12 mouse cellular contexts compared by ENCODE assay signal in genomic region chr4:148984701-148985540, GRCm38 (mm10).
DNase-seq lines count a peak whose midpoint lies in the region; ATAC-seq and TF ChIP-seq lines count a peak whose summit lies in the region.
"Had no signal": no experiment of that assay in that cellular context is flagged by ENCODE, and none has a peak within 500 bp of the region (broad histone marks: within the 10 kb centered on the region; RNA-seq: fewer than 3 reads in every experiment).

No protein-coding gene starts in this region.

- WGBS in kidney, postnatal 0 days = 59% methylated on average over 19 of the region's 19 CpGs
- 28% methylated on average over 19 of the region's 19 CpGs for WGBS in embryonic facial prominence, embryonic 15.5 days
- whole genome bisulfite sequencing in limb, embryonic 12.5 days = 17% methylated on average over 19 of the region's 19 CpGs
- WGBS in neural tube, embryonic 14.5 days = 58% methylated on average over 19 of the region's 19 CpGs

- H3K4me3 ChIP-seq in kidney, postnatal 0 days (replicated peaks; ENCODE audit: low read depth, low read length) = no peak overlapping the region
- no peak overlapping the region for H3K4me3 ChIP-seq in embryonic facial prominence, embryonic 15.5 days (replicated peaks)
- no peak overlapping the region for H3K4me3 ChIP-seq in limb, embryonic 12.5 days (replicated peaks)
- no peak overlapping the region for H3K4me3 ChIP-seq in neural tube, embryonic 14.5 days (ENCODE audit: low read depth, low read length)
- H3K4me3 ChIP-seq: liver, embryonic 13.5 days had no signal

- no peak for DNase-seq in kidney, postnatal 0 days (ENCODE audit: low spot score)
- no peak for DNase-seq in kidney, adult 9 months
- DNase-seq in adrenal gland, postnatal 25 days = no peak
- no peak for DNase-seq in adrenal gland, adult 2 months
- DNase-seq: cerebellum, adult 9-10 months; gastrocnemius, postnatal 36 days; liver, embryonic 13.5 days had no signal

- no peaks in the 10 kb centered on the region for H3K9me3 ChIP-seq in kidney, postnatal 0 days (replicated peaks; ENCODE audit: low read length)
- no peaks in the 10 kb centered on the region for H3K9me3 ChIP-seq in embryonic facial prominence, embryonic 15.5 days (replicated peaks)
- H3K9me3 ChIP-seq in limb, embryonic 12.5 days = no peaks in the 10 kb centered on the region
- H3K9me3 ChIP-seq in neural tube, embryonic 14.5 days (ENCODE audit: control insufficient read depth, low read length) = no peaks in the 10 kb centered on the region
- H3K9me3 ChIP-seq: liver, embryonic 13.5 days had no signal

- no peak overlapping the region for H3K9ac ChIP-seq in kidney, postnatal 0 days (ENCODE audit: low read depth, low read length)
- H3K9ac ChIP-seq in embryonic facial prominence, embryonic 15.5 days = no peak overlapping the region
- H3K9ac ChIP-seq in limb, embryonic 12.5 days (replicated peaks) = no peak overlapping the region
- H3K9ac ChIP-seq in neural tube, embryonic 14.5 days (replicated peaks; ENCODE audit: low read depth, low read length) = peak overlapping the region; percentile 21; the same call in 1 of the 2 replicates
- H3K9ac ChIP-seq: liver, embryonic 13.5 days had no signal

- peak; percentile 5; the same call in 1 of the 2 replicates for TF ChIP-seq CTCF in kidney, postnatal 0 days (IDR thresholded peaks at IDR 0.05; ENCODE audit: low read depth)

- no peak overlapping the region for H3K4me2 ChIP-seq in kidney, postnatal 0 days (ENCODE audit: low read length)
- H3K4me2 ChIP-seq in embryonic facial prominence, embryonic 15.5 days (replicated peaks) = no peak overlapping the region
- peak overlapping the region; percentile 39 for H3K4me2 ChIP-seq in limb, embryonic 12.5 days
- no peak overlapping the region for H3K4me2 ChIP-seq in neural tube, embryonic 14.5 days (ENCODE audit: low read depth, low read length)
- H3K4me2 ChIP-seq: liver, embryonic 13.5 days had no signal

- no peak for ATAC-seq in kidney, postnatal 0 days (replicated peaks; ENCODE audit: low FRiP score, low read depth)
- ATAC-seq in embryonic facial prominence, embryonic 15.5 days (ENCODE audit: insufficient number of reproducible peaks, low FRiP score, low TSS enrichment, low read depth) = no peak
- ATAC-seq in limb, embryonic 12.5 days (ENCODE audit: insufficient number of reproducible peaks, insufficient read depth, low FRiP score, low TSS enrichment, low read depth) = peak; percentile 61
- ATAC-seq in neural tube, embryonic 14.5 days (ENCODE audit: low read depth) = no peak
- ATAC-seq in granulocyte monocyte progenitor cell, adult 5-6 weeks (replicated peaks; ENCODE audit: poor library complexity, severe bottlenecking) = no peak
- ATAC-seq: CD4-positive, CD25-positive, alpha-beta regulatory T cell, adult 4 months had no signal

- peaks cover 11% of the 10 kb centered on the region; the same call in 1 of the 2 replicates for H3K36me3 ChIP-seq in kidney, postnatal 0 days (ENCODE audit: insufficient read depth, low read length)
- peaks cover 4% of the 10 kb centered on the region; the same call in 1 of the 2 replicates for H3K36me3 ChIP-seq in embryonic facial prominence, embryonic 15.5 days
- H3K36me3 ChIP-seq in limb, embryonic 12.5 days = peaks cover 9% of the 10 kb centered on the region
- no peaks in the 10 kb centered on the region for H3K36me3 ChIP-seq in neural tube, embryonic 14.5 days (ENCODE audit: control insufficient read depth, insufficient read depth, low read length)

- H3K27ac ChIP-seq in kidney, postnatal 0 days = no peak overlapping the region
- 0 out of 2 replicates have a peak overlapping the region, but pooled peaks have one; percentile 30 for H3K27ac ChIP-seq in embryonic facial prominence, embryonic 15.5 days (replicated peaks)
- peak overlapping the region; percentile 82 for H3K27ac ChIP-seq in limb, embryonic 12.5 days
- H3K27ac ChIP-seq in neural tube, embryonic 14.5 days (ENCODE audit: low read depth, low read length) = peak overlapping the region; percentile 67
- H3K27ac ChIP-seq: liver, embryonic 13.5 days had no signal

- H3K27me3 ChIP-seq in kidney, postnatal 0 days (ENCODE audit: insufficient read depth, low read length) = no peaks in the 10 kb centered on the region
- peaks cover 12% of the 10 kb centered on the region; the same call in 1 of the 2 replicates for H3K27me3 ChIP-seq in embryonic facial prominence, embryonic 15.5 days
- peaks cover 27% of the 10 kb centered on the region for H3K27me3 ChIP-seq in limb, embryonic 12.5 days
- H3K27me3 ChIP-seq in neural tube, embryonic 14.5 days (ENCODE audit: control insufficient read depth, insufficient read depth, low read length) = no peaks in the 10 kb centered on the region
- H3K27me3 ChIP-seq: liver, embryonic 13.5 days had no signal

- peaks cover 27% of the 10 kb centered on the region for H3K4me1 ChIP-seq in kidney, postnatal 0 days (replicated peaks; ENCODE audit: insufficient read depth, low read length)
- H3K4me1 ChIP-seq in embryonic facial prominence, embryonic 15.5 days = peaks cover 51% of the 10 kb centered on the region
- H3K4me1 ChIP-seq in limb, embryonic 12.5 days (replicated peaks) = peaks cover 82% of the 10 kb centered on the region
- H3K4me1 ChIP-seq in neural tube, embryonic 14.5 days (ENCODE audit: control insufficient read depth, insufficient read depth, low read length) = peaks cover 53% of the 10 kb centered on the region
